Mouse (Mus musculus): ENCODE results near the gene Rptor.

DNA sequence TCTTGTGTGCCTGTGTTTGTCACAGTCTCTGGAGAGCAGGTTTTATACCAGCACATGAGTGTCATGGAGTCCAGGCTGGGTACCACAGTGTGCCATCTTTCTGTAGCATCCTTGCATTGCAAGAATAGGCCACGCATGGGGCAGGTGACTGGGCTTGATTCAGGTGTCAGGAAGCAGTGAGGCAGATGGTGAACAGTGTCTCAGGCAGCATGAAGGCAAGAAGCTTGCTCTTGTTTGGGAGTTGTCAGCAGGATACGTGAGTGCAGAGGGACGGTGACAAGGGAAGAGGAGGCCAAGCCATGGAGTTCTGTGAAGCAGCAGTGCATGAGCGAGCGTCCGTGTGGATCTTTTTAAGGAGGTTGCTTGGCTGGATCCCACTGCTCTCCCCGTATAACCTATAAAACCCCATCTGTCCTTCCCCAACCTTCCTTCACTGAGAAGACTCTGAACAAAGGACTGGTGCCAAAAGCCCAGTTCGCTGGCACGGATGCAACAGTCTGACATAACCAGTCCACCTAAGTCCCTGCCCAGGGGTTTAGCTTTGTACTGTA is 39.2 kb downstream of the Rptor start:
- TF ChIP-seq CTCF (IDR thresholded peaks at IDR 0.05; ENCODE audit: borderline replicate concordance, insufficient read depth, low read depth, low read length) (peak; percentile 21; the same call in 1 of the 2 replicates), POLR2A (IDR thresholded peaks at IDR 0.05; ENCODE audit: borderline replicate concordance, insufficient read depth, low read length) (peak; percentile 25; the same call in 1 of the 2 replicates)
